Mouse (Mus musculus) embryo, embryonic 10 days (tissue): ENCODE results near the gene Cracr2a.

Experiments used
- DNase-seq: peaks from one replicate; pipeline ENCODE4 v3.0.0-alpha.2; 2015; ENCODE audit warnings: low spot score

Gene Cracr2a

DNA sequence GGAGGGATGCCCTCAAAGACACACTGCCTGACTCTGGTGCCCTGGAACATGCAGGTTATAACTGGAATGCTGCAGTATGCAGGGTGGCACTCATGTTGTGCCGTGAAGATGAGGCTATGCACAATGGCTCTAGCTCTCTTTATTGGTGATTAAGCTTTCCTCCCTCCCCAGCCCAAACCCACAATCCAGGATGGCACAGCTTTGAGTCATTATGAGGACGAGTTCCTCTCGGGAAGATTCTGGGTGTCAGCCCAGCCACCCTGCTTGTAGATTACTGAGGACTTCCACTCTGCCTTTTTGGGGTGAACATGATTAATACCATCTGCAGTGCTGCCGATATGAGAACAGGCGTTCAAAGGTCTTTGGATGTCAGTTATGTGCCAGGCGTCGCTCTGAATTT, 132.5 kb downstream of the Cracr2a start:
- no peak for DNase-seq

DNA sequence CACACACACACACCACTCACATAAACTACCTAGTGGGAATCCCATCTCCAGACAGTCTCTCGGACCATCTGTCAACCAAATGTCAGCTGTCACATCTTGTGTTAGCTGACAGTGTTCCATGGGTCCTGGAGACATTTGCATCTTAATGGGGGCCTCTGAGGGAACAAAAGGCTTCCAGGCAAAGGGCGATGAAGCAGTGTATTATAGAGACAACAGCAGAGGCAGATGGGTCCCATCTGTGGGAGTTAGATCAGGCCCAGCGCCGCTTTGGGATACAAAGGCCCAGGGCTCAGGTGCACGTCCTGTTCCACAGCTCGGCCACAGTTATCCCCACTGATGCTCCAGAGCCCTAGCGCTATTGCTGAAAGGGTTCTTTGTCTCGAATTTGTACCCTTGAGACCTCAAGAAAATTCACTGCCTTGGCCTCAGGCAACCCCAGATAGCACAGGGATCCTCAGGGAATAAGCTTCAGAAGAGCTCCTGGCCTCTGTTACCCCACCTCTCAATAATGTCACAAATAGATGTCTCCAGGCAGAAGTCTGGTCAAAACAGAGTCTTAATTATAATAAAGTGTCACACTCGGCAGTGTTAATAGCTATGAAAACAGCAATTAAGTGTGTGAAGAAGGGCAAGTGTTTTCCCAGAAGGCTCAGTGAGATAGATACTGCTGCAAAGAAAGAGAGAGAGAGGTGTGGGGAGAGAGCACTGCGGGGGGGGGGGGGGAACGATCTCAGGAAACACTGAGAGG, 140.1 kb downstream of the Cracr2a start:
- peak; percentile 80 for DNase-seq

DNA sequence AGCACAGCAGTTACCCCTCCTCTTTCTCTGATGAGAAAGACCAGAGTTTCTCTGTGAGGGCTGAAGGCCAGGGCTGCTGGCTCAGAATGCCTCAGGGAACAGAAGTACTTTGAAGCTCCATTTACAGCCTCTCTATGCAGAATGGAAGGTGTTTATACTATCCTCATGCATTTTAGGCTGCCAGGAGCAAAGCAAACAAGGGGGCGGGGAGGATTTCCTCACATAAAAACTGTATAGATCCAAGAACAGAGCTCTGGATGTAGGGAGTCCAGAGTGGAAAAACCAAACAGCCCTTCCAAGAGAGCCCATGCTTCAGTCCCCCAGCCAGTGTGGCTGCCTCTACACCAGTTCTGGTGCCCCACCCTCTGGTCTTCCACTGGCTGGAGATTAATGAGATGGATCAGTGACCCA, 147.1 kb downstream of the Cracr2a start:
- peak; percentile 24 for DNase-seq

DNA sequence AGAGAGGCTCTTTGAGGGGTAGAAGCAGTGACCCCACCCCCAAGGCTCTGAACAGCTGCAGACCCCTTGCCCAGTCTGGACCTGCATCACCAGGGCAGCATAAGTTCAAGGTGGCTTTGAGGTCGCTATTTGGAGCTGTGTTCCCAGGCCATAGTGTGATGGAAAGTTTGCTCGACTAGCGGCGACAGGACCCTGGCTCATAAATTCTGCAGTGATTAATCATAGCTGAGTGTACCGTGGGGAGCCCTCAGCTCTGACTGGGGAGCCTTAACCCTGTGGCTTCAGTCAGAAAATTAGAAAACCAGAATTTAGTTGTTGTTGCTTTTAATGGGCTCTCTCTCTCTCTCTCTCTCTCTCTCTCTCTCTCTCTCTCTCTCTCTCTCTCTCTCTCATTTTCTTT, 153.8 kb downstream of the Cracr2a start:
- DNase-seq = no peak

DNA sequence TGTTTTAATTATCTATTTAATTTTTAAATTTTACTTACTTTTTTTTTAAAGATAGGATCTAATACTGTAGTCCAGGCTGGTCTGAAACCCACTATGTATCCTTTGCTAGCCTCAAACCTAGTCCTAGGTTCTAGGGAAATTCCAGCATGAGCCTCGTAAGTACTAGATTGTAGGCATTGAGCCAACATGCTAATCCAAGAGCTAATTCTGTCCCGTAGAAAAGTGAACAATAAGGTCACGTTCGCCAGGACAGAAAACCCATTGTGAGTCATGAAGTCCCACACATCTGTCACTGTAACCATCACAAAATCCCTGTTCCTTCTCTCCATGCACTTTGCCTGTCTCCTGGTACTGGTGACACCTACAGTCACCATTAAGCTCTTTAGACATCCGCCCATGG, 154.3 kb downstream of the Cracr2a start:
- DNase-seq = no peak

DNA sequence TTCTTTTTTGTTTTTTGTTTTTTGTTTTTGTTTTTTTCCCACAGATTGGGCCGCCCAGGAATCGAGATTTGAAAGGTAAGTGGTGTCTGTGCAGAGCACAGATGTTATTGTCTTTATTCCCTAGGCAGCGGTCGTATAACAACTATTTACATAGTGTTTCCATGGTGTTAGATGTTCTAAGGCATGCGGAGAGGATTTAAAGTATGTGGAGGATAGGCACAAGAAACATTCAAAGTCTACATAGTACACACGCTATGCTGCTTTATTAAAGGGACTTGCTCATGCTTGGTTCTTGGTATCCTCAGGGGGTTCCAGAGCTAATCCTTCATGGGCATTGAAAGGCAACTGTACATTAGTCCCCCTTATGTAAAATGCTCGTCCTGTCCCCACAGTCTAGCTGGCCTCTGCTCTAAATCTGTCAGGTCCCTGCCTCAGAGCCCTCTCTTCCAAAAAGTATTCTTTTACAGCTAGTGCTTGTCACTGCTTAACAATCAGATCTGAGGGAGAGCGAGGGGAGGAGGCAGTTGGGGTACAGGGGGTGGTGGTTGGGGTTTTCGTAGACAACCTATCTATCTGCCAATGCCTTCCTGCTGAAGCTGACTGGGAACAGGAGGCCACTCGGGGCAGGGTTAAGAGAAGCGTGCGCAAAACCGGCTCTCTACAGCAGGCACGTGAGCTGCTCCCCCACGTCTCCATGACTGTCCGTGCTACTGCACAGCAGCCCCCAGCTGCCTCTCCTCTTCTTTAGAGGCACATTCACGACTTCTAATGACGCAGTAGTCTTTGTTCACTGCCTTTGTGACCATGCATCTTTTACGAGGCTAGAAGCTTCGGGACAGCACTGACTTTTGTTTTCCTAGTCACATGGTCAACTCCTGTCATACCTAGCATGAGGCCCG, 156.3 kb downstream of the Cracr2a start:
- peak; percentile 49 for DNase-seq

DNA sequence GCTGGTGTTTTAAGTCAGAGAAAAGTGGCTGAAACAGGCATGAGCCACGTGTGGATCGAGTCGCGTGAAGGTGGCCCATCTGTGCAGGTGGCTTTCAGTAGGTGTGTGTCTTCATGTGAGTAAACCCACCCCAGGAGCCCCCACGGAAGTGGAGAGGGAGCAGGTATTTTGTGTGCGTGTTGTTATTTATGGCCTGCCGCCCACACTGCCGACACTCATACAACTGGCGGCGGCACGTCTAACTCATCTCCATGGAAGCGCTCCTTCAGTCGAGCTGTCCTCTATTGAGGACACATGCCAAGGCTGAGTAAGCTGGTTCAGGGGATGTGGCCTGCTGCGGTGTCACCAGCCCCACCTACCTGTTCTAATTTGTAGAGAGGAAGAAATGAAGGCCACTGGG, 158.7 kb downstream of the Cracr2a start:
- no peak for DNase-seq

- peak; percentile 10 for DNase-seq
Measured at GRCm38 (mm10) chr6:127723126-127723525, 162.0 kb downstream of the Cracr2a start.
